Mouse (Mus musculus) liver, embryonic 12.5 days (tissue): ENCODE results near the gene Gm11444. TPM values are rescaled to one million over a fixed set of nuclear protein-coding genes. Genes with fewer than 3 reads are reported as not detected.
A peak's percentile ranks its signal among the peaks of the same experiment; 100 is the strongest.

Source experiments
- ATAC-seq: fragments of 200-750 bp; cut with Nextera tagmentation; 2 replicates; pipeline ENCODE4 v1.8.0; 2017; ENCODE audit warnings: moderate number of reproducible peaks, mild to moderate bottlenecking, moderate library complexity
- H3K27ac ChIP-seq: fragments of 300-500 bp; sonication (generic); 2 replicates; pipeline ENCODE4 v1.5.1; 2016; ENCODE audit warnings: mild to moderate bottlenecking
- H3K27me3 ChIP-seq: fragments of 300-500 bp; sonication (generic); replicated peaks from 2 replicates; pipeline ENCODE4 v1.6.1; 2016; ENCODE audit warnings: mild to moderate bottlenecking, moderate library complexity
- H3K36me3 ChIP-seq: fragments of 300-500 bp; sonication (generic); 2 replicates; pipeline ENCODE4 v1.6.1; 2016; ENCODE audit warnings: mild to moderate bottlenecking, moderate library complexity
- H3K4me1 ChIP-seq: fragments of 300-500 bp; sonication (generic); 2 replicates; pipeline ENCODE4 v1.6.1; 2016
- H3K4me2 ChIP-seq: fragments of 300-500 bp; sonication (generic); 2 replicates; pipeline ENCODE4 v1.6.1; 2016; ENCODE audit warnings: mild to moderate bottlenecking, moderate library complexity
- H3K4me3 ChIP-seq: fragments of 300-500 bp; sonication (generic); 2 replicates; pipeline ENCODE4 v1.5.1; 2016; ENCODE audit warnings: mild to moderate bottlenecking, moderate library complexity
- H3K9ac ChIP-seq: fragments of 300-500 bp; sonication (generic); 2 replicates; pipeline ENCODE4 v1.6.1; 2016; ENCODE audit warnings: mild to moderate bottlenecking, moderate library complexity
- H3K9me3 ChIP-seq: fragments of 300-500 bp; sonication (generic); replicated peaks from 2 replicates; pipeline ENCODE4 v1.6.1; 2016; ENCODE audit warnings: mild to moderate bottlenecking, moderate library complexity
- WGBS: fragments of 180-500 bp; shearing (Covaris S2); methylation state at CpG from one replicate; pipeline ENCODE4 v1.1.7; 2016; ENCODE audit not compliant: insufficient replicate concordance; 5-methylcytosine and 5-hydroxymethylcytosine counted together
- polyA plus RNA-seq: library from polyadenylated mRNA; unstranded; fragments of >200 nt; fragmentation: Nextera tagmentation; extraction: Ambion mirVana; gene quantifications from 2 replicates; pipeline ENCODE4 v1.2.1, GENCODE M21; 2016

Gene Gm11444
- not detected in 2 replicates for polyA plus RNA-seq

GRCm38 (mm10) chr11:85850233-85850632, at the start of gene Gm11444:
Gene Gm11444, minus strand, starts transcription at chr11:85850333.
- Histone ChIP-seq H3K36me3 (no peaks in the 10 kb centered on the region), H3K27ac (no peak within 1 kb of the TSS), H3K4me2 (0 out of 2 replicates have a peak within 1 kb of the TSS, but pooled peaks have one; percentile 44), H3K9me3 (no peaks in the 10 kb centered on the region), H3K4me1 (no peaks in the 10 kb centered on the region; the same call in 1 of the 2 replicates), H3K9ac (no peak within 1 kb of the TSS), H3K27me3 (peaks cover 51% of the 10 kb centered on the region), H3K4me3 (no peak within 1 kb of the TSS)
- no peak for ATAC-seq
- WGBS: 60% methylated on average over 6 of the region's 6 CpGs

GRCm38 (mm10) chr11:85896335-85896985, 46.3 kb upstream of the Gm11444 start:
- H3K9me3 ChIP-seq: no peaks in the 10 kb centered on the region
- H3K27ac ChIP-seq: no peak overlapping the region
- H3K4me3 ChIP-seq: no peak overlapping the region
- WGBS: 43% methylated on average over 12 of the region's 13 CpGs
- H3K4me1 ChIP-seq: peaks cover 5% of the 10 kb centered on the region; the same call in 1 of the 2 replicates
- no peaks in the 10 kb centered on the region for H3K36me3 ChIP-seq
- H3K4me2 ChIP-seq: no peak overlapping the region
- ATAC-seq: no peak
- H3K27me3 ChIP-seq: peaks cover 100% of the 10 kb centered on the region
- H3K9ac ChIP-seq: no peak overlapping the region

DNA sequence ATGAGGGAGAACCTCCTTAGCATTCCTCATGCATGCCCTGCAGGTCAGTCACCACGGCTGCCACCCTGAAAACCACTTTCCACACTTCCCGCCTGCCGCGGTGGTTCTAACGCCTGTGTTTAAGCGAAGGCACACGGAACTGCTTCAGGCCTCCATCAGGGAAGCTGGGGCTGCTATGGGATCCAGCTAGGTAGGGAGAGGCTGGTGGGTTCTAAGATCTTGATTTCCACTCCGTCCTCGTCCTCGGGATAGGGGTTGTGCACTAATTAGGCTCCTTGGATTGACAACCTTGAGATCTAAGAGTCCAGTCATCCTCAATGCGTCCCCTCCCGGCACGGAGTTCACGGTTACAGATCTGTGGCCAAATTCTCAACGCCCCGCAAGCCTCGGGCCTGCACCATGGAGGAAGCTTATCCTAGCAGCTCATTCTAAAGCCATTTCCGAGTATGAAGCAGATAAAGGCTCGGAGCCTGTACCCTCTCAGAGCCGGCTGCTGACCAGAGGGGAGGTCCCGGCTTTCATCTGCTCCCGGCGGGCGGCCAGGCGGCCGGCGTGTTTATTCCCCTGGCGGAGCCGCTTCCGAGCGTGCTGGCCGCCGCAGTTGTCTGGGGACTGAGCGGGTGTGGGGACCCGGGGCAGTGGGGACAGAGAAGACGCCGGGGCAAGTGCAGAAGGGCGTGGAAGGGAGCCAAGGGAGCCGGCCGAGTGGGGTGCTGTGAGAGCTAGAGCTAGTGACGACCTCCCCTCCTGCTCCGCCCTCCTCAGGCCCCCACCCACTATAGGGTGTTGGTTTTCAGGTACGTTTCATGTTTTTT, 44.8 kb upstream of the Gm11444 start:
- no peak overlapping the region for H3K27ac ChIP-seq
- no peak for ATAC-seq

DNA sequence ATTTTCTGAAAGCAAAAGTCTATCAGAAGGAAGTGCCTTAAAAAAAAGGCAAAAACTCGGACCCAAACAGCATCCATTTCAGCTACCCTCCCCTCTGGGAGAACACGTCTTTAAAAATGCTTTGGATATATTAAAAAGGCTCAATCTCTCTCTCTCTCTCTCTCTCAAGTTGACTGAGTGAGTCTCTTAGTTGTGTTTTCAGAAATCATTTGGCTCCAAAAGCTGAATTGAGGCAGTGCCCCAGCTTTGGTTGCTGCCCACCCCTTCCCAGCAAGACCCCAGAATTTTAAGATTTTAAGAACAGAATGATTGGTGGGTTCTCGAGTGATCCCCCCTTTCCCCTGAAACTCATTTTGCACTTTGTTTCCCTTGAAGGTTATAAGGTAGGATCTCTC, 44.0 kb upstream of the Gm11444 start:
- Histone ChIP-seq H3K27me3 (peaks cover 100% of the 10 kb centered on the region), H3K36me3 (no peaks in the 10 kb centered on the region), H3K9me3 (no peaks in the 10 kb centered on the region), H3K27ac (no peak overlapping the region), H3K4me2 (no peak overlapping the region), H3K9ac (no peak overlapping the region), H3K4me3 (no peak overlapping the region), H3K4me1 (peaks cover 9% of the 10 kb centered on the region; the same call in 1 of the 2 replicates)
- WGBS: 2% methylated on average over 3 of the region's 3 CpGs
- no peak for ATAC-seq

More for the DNA sequence above, 44.8 kb upstream of the Gm11444 start:
- peaks cover 5% of the 10 kb centered on the region; the same call in 1 of the 2 replicates for H3K4me1 ChIP-seq
- no peaks in the 10 kb centered on the region for H3K36me3 ChIP-seq
- H3K9ac ChIP-seq: no peak overlapping the region
- WGBS: 3% methylated on average over 43 of the region's 43 CpGs
- peak overlapping the region; percentile 55 for H3K4me2 ChIP-seq
- no peaks in the 10 kb centered on the region for H3K9me3 ChIP-seq
- H3K4me3 ChIP-seq: peak overlapping the region; percentile 34
- H3K27me3 ChIP-seq: peaks cover 100% of the 10 kb centered on the region

GRCm38 (mm10) chr11:85893400-85894135, 43.4 kb upstream of the Gm11444 start:
- no peak overlapping the region for H3K9ac ChIP-seq
- no peaks in the 10 kb centered on the region for H3K36me3 ChIP-seq
- no peak overlapping the region for H3K4me2 ChIP-seq
- no peak for ATAC-seq
- H3K4me3 ChIP-seq: no peak overlapping the region
- peaks cover 100% of the 10 kb centered on the region for H3K27me3 ChIP-seq
- peaks cover 14% of the 10 kb centered on the region for H3K4me1 ChIP-seq
- 2% methylated on average over 13 of the region's 13 CpGs for WGBS
- H3K27ac ChIP-seq: no peak overlapping the region
- no peaks in the 10 kb centered on the region for H3K9me3 ChIP-seq

- H3K36me3 ChIP-seq: no peaks in the 10 kb centered on the region
- no peak overlapping the region for H3K27ac ChIP-seq
- no peaks in the 10 kb centered on the region for H3K9me3 ChIP-seq
- WGBS: 6% methylated on average over 6 of the region's 6 CpGs
- peaks cover 100% of the 10 kb centered on the region for H3K27me3 ChIP-seq
- H3K9ac ChIP-seq: no peak overlapping the region
- no peak for ATAC-seq
- no peak overlapping the region for H3K4me3 ChIP-seq
- no peak overlapping the region for H3K4me2 ChIP-seq
- H3K4me1 ChIP-seq: peaks cover 20% of the 10 kb centered on the region
Observed at GRCm38 (mm10) chr11:85892771-85893170, 42.6 kb upstream of the Gm11444 start.

DNA sequence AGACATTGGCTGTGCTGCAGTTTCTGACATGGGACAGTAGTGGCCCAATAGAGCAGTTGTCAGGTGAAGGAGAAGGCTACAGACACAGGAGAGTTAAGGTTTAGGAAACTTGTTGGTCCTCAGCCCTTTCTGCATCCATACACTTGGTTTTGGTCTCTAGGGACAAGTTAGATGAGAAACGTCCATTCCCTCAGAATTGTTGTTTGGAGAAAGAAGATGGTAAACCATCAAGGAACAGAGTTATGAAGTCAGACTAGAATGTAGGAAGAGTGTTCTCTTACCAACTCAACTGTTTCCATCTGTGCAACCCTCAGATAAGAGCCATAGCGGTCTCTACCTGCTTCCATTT, 41.5 kb upstream of the Gm11444 start:
- Histone ChIP-seq H3K9ac (no peak overlapping the region), H3K4me3 (no peak overlapping the region), H3K27ac (no peak overlapping the region), H3K4me1 (peaks cover 20% of the 10 kb centered on the region), H3K36me3 (no peaks in the 10 kb centered on the region), H3K9me3 (no peaks in the 10 kb centered on the region), H3K27me3 (peaks cover 97% of the 10 kb centered on the region), H3K4me2 (no peak overlapping the region)
- no peak for ATAC-seq
- WGBS: 7% methylated on average over 2 of the region's 2 CpGs

GRCm38 (mm10) chr11:85891010-85891691, 41.0 kb upstream of the Gm11444 start:
- H3K36me3 ChIP-seq: no peaks in the 10 kb centered on the region
- ATAC-seq: no peak
- H3K27me3 ChIP-seq: peaks cover 97% of the 10 kb centered on the region
- H3K9ac ChIP-seq: no peak overlapping the region
- WGBS: 5% methylated on average over 13 of the region's 13 CpGs
- H3K9me3 ChIP-seq: no peaks in the 10 kb centered on the region
- H3K4me2 ChIP-seq: no peak overlapping the region
- H3K4me1 ChIP-seq: peaks cover 20% of the 10 kb centered on the region
- H3K27ac ChIP-seq: no peak overlapping the region
- H3K4me3 ChIP-seq: no peak overlapping the region

- H3K4me3 ChIP-seq: no peak overlapping the region
- H3K9me3 ChIP-seq: no peaks in the 10 kb centered on the region
- whole genome bisulfite sequencing: 5% methylated on average over 13 of the region's 13 CpGs
- no peak overlapping the region for H3K9ac ChIP-seq
- no peaks in the 10 kb centered on the region for H3K36me3 ChIP-seq
- peaks cover 20% of the 10 kb centered on the region for H3K4me1 ChIP-seq
- H3K27ac ChIP-seq: no peak overlapping the region
- H3K4me2 ChIP-seq: no peak overlapping the region
- H3K27me3 ChIP-seq: peaks cover 97% of the 10 kb centered on the region
- no peak for ATAC-seq
Observed at GRCm38 (mm10) chr11:85890563-85890845, 40.4 kb upstream of the Gm11444 start.

GRCm38 (mm10) chr11:85889730-85890562, 39.8 kb upstream of the Gm11444 start:
- 4% methylated on average over 45 of the region's 47 CpGs for WGBS
- Histone ChIP-seq H3K27ac (no peak overlapping the region), H3K27me3 (peaks cover 97% of the 10 kb centered on the region), H3K9me3 (no peaks in the 10 kb centered on the region), H3K4me2 (no peak overlapping the region; the same call in 1 of the 2 replicates), H3K4me3 (no peak overlapping the region), H3K36me3 (no peaks in the 10 kb centered on the region), H3K9ac (no peak overlapping the region), H3K4me1 (peaks cover 16% of the 10 kb centered on the region)
- ATAC-seq: peak; percentile 24; the same call in 1 of the 2 replicates
